Mouse (Mus musculus): ENCODE results near the gene Fgf12. TPM values are rescaled to one million over a fixed set of nuclear protein-coding genes. Genes with fewer than 3 reads are reported as not detected.

Gene Fgf12
- total RNA-seq, 2 experiments from 2014 or later = 141 to 148 TPM

DNA sequence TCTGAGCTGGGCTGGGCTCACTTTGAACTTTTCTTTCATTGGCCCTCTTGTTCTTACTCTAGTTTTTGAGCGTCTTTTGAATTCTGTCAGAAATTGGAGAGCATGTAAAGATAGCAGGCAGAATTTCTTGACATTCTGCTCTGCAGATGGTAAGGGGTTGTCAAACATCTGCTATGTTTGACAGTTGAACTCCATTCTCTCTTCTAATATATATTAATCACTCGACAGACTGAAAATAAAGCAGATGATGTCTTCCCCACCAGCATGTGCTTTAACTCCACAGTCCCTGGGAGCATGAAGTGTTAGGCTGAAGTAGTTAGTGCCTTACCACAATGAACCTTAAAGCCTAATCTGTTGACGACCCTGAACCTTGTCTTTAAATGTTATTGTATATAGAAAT, 267.9 kb downstream of the Fgf12 start:
- DNase-seq (ENCODE audit: low spot score in 2 of 2) = no peak

GRCm38 (mm10) chr16:28479022-28479421, 273.8 kb downstream of the Fgf12 start:
- no peak for DNase-seq (ENCODE audit: low spot score in 2 of 2)

DNA sequence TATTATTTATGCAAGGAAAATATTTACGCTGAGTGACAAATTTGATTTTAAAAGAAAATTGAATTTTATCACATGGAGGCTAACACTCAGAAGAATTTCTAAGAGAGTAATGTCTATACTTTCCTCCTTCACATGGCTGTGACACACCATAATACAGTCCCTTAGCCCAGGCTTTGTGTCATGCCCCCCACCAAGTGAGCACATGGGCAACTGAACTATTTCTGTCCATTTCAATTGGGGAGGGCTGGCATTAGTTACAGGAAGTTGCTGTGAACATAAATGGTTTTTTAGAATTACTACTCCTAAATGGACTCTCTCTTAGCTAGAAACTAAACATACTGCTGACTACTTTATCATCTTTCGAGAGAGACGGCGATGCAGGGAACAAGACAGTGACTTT, 276.2 kb downstream of the Fgf12 start:
- no peak for DNase-seq (ENCODE audit: low spot score in 2 of 2)

DNA sequence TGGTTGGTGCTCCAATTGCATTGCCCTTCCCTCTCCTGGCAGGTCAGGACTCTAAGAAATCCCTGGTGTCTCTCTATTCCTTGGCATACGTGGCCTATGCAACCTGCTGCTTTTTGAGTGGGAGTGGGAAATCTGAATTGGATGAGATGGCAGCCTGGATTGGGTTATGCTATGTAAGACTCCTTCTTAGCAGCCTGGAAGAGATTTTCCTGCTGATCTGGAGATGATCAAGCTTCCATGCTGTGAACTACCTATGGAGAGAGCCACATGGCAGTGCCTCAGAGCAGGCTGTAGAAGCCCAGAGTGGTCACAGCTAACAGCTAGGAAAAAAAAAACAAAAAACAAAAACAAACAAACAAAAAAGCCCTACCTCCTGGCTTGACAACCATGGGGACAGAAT, 277.3 kb downstream of the Fgf12 start:
- DNase-seq (ENCODE audit: low spot score in 2 of 2) = no peak

- peak in 1 of 2 experiments; percentile 23 for DNase-seq (ENCODE audit: low spot score in 2 of 2)
Measured at GRCm38 (mm10) chr16:28454821-28455220, 298.0 kb downstream of the Fgf12 start.

GRCm38 (mm10) chr16:28447114-28447455, 305.8 kb downstream of the Fgf12 start:
- no peak for DNase-seq (ENCODE audit: low spot score in 2 of 2)

DNA sequence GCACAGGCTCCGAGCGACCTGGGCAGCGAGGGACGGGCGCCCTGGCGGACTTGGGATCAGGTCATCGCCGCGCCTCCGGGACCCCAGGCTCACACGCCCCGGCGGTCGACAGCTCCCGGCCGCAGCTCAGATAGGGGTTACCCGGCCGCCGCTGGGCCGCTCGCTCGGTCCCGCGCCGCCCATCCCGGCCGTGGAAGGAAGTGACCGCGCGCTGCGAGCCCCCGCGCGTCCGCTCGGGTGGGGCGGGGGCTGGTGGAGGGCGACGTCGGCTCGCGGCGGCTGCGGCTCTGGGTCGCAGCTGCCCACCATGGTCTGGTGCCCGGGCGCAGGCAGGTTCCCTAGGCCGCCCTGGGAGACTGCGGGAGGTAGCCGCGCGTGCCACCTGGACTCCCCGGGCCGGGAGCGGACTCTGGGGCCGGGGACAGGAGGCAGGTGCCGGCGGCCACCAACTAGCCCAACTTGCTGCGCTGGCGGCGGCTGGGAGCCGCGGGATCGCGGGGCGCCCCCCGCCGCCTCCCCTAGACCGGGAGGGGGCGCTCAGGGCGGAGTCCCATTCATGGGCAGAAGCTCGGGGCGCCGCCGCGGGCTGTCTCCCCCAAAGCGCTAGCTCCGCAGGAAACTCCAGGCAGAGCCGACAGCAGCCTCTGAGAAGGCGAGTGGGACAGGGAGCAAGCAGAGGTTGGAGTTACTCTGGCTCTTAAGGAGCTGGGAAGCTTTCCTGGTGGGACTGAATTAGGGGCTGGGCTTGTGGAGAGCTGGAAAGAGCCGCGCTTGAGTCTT, 306.3 kb downstream of the Fgf12 start:
- peak; percentile 44 to 66 for DNase-seq (ENCODE audit: low spot score in 2 of 2)

DNA sequence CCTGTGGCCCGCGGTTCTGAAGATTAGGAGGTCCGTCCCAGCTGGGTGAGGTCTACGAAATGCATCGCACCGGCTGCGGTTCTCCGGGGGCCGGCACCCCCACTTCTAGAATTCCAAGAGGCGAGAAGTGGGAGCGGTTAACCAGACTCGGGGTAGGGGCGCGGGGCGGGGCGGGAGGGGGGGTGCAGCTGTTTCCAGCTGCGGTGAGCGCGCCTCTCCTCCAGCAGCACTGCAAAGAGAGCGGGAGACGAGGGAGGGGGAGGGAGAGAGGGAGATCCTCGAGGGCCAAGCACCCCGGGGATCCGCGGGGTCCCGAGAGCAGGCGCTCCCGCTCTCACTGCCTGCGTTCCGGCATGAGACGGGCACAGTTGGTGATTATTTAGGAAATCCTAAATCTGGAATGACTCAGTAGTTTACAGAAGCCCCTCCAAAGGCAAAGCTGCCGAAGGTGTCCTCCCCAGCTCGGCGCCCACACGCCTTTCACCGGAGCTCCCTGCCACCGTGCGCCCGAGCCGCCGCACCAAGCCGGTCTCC, 307.0 kb downstream of the Fgf12 start:
- peak in 1 of 2 experiments; percentile 12 for DNase-seq (ENCODE audit: low spot score in 2 of 2)

GRCm38 (mm10) chr16:28444993-28445799, 307.7 kb downstream of the Fgf12 start:
- peak; percentile 9 to 12 for DNase-seq (ENCODE audit: low spot score in 2 of 2)

DNA sequence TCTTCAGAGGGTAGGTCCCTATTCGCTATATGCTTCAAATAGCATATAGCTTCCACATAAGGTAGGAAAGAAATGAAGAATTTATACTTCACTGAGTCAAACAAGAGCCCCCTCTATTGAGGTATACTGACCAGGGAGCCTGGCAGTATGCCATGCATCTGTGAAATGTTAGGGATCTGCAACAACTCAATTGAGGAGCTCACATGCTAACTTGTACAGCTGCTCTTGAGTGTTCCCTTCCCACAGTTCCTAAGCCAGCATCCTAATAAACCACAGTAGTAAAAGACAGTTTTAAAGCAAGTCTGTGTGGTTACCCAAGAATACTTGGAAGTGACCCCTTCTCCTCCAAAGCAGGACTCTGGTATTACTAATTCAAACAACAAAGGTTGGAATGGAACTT, 331.3 kb downstream of the Fgf12 start:
- DNase-seq (ENCODE audit: low spot score in 2 of 2) = no peak

- no peak for DNase-seq (ENCODE audit: low spot score in 2 of 2)
Measured at GRCm38 (mm10) chr16:28419693-28420299, 333.1 kb downstream of the Fgf12 start.

GRCm38 (mm10) chr16:28411210-28411817, 341.6 kb downstream of the Fgf12 start:
- DNase-seq (ENCODE audit: low spot score in 2 of 2) = peak in 1 of 2 experiments; percentile 15

- no peak for DNase-seq (ENCODE audit: low spot score in 2 of 2)
Measured at GRCm38 (mm10) chr16:28408294-28408693, 344.6 kb downstream of the Fgf12 start.

GRCm38 (mm10) chr16:28407892-28408291, 345.0 kb downstream of the Fgf12 start:
- DNase-seq (ENCODE audit: low spot score in 2 of 2) = no peak

GRCm38 (mm10) chr16:28404156-28404555, 348.7 kb downstream of the Fgf12 start:
- DNase-seq (ENCODE audit: low spot score in 2 of 2) = no peak

GRCm38 (mm10) chr16:28402701-28403100, 350.2 kb downstream of the Fgf12 start:
- DNase-seq (ENCODE audit: low spot score in 2 of 2) = peak in 1 of 2 experiments; percentile 75

- DNase-seq (ENCODE audit: low spot score in 2 of 2) = no peak
Measured at GRCm38 (mm10) chr16:28391283-28391682, 361.6 kb downstream of the Fgf12 start.

- DNase-seq (ENCODE audit: low spot score in 2 of 2) = no peak
Measured at GRCm38 (mm10) chr16:28389114-28389513, 363.8 kb downstream of the Fgf12 start.

DNA sequence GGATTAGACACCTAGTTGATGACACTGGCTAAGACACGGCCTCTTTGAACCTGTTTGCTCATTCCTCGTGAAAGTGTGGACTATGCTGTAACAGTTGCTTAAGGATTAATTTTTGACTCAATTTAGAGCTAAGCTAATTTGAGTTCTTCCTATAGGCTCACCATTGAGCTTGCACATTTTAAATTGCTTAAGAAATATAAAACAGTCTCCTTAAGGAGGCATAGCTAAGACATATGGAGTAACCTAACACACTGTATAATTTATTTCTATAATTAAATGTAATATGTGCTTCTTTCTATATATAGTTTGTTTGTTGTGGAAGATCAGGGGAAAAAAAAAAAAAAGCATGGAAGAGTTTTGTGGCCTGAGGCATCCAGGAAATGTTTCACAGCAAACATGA, 378.1 kb downstream of the Fgf12 start:
- DNase-seq (ENCODE audit: low spot score in 2 of 2) = no peak

- DNase-seq (ENCODE audit: low spot score in 2 of 2) = no peak
Measured at GRCm38 (mm10) chr16:28373311-28373710, 379.6 kb downstream of the Fgf12 start.

DNA sequence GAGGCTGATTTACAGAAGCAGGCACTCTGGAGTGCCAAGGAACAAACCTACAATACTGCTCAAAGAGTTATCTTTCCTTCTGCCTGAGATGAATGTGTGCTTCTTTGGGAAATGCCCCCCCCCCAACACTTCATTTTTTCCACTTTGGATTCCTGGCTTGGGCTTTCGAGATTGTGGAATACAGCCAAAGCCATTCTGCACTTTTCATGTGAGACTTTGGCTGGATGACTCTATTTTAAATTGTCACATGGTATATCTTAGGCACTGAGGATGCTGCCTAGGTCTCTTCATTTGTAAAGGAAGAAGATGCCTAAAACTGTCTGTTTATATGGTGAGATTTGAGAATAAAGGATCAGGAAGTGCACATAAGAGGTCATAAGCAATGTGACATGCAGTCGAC, 402.2 kb downstream of the Fgf12 start:
- DNase-seq (ENCODE audit: low spot score in 2 of 2) = no peak
